Mouse (Mus musculus) neural tube, embryonic 11.5 days (tissue): Measurements from ENCODE around the gene Adamts14. TPM values are rescaled to one million over a fixed set of nuclear protein-coding genes. Genes with fewer than 3 reads are reported as not detected.

Source experiments
- ATAC-seq: fragments of 200-750 bp; cut with Nextera tagmentation; 2 replicates; pipeline ENCODE4 v1.8.0; 2017; ENCODE audit warnings: moderate number of reproducible peaks, mild to moderate bottlenecking, moderate TSS enrichment, moderate library complexity; ENCODE audit not compliant: insufficient read depth, low FRiP score, low TSS enrichment
- DNase-seq: peaks from one replicate; pipeline ENCODE4 v3.0.0-alpha.2; 2015; ENCODE audit warnings: low spot score
- H3K27ac ChIP-seq: fragments of 300-500 bp; sonication (generic); 2 replicates; pipeline ENCODE4 v1.5.1; 2014; ENCODE audit warnings: low read depth, mild to moderate bottlenecking, low read length
- H3K27me3 ChIP-seq: fragments of 300-500 bp; sonication (generic); 2 replicates; pipeline ENCODE4 v1.6.1; 2014; ENCODE audit warnings: mild to moderate bottlenecking, low read length, mixed read lengths; ENCODE audit not compliant: control insufficient read depth, insufficient read depth
- H3K36me3 ChIP-seq: fragments of 300-500 bp; sonication (generic); 2 replicates; pipeline ENCODE4 v1.6.1; 2014; ENCODE audit warnings: mild to moderate bottlenecking, low read length, moderate library complexity, mixed read lengths; ENCODE audit not compliant: control insufficient read depth, insufficient read depth
- H3K4me1 ChIP-seq: fragments of 300-500 bp; sonication (generic); 2 replicates; pipeline ENCODE4 v1.6.1; 2014; ENCODE audit warnings: low read length, mixed read lengths; ENCODE audit not compliant: control insufficient read depth, insufficient read depth
- H3K4me2 ChIP-seq: fragments of 300-500 bp; sonication (generic); 2 replicates; pipeline ENCODE4 v1.6.1; 2014; ENCODE audit warnings: low read depth, mild to moderate bottlenecking, moderate library complexity
- H3K4me3 ChIP-seq: fragments of 300-500 bp; sonication (generic); 2 replicates; pipeline ENCODE4 v1.5.1; 2014; ENCODE audit warnings: low read depth, low read length
- H3K9ac ChIP-seq: fragments of 300-500 bp; sonication (generic); 2 replicates; pipeline ENCODE4 v1.6.1; 2014; ENCODE audit warnings: mild to moderate bottlenecking, low read length
- H3K9me3 ChIP-seq: fragments of 300-500 bp; sonication (generic); 2 replicates; pipeline ENCODE4 v1.6.1; 2016; ENCODE audit warnings: low read length; ENCODE audit not compliant: control insufficient read depth
- WGBS: fragments of 180-500 bp; shearing (Covaris S2); extraction: QIAGEN DNeasy Blood & Tissue Kit; methylation state at CpG from one replicate; pipeline ENCODE4 v1.1.7; 2014; 5-methylcytosine and 5-hydroxymethylcytosine counted together
- polyA plus RNA-seq: library from polyadenylated mRNA; unstranded; fragments of >200 nt; fragmentation: Nextera tagmentation; extraction: Ambion mirVana; gene quantifications from 2 replicates; pipeline ENCODE4 v1.2.1, GENCODE M21; 2014

Gene Adamts14
- polyA plus RNA-seq, 1 experiment from 2014 or later = 0.34 TPM

- ATAC-seq (no peak), DNase-seq (no peak)
- H3K9me3 ChIP-seq = no peaks in the 10 kb centered on the region
- no peaks in the 10 kb centered on the region for H3K36me3 ChIP-seq
- WGBS = 81% methylated on average over 9 of the region's 9 CpGs
- H3K27me3 ChIP-seq = no peaks in the 10 kb centered on the region
- H3K27ac ChIP-seq = no peak overlapping the region
- H3K9ac ChIP-seq = no peak overlapping the region
- no peak overlapping the region for H3K4me3 ChIP-seq
- no peak overlapping the region for H3K4me2 ChIP-seq
- no peaks in the 10 kb centered on the region for H3K4me1 ChIP-seq
These were observed 78.6 kb downstream of the Adamts14 start for GRCm38 (mm10) chr10:61194611-61195010.

GRCm38 (mm10) chr10:61188010-61188409, 85.2 kb downstream of the Adamts14 start:
- 76% methylated on average over 3 of the region's 3 CpGs for WGBS
- H3K4me2 ChIP-seq = no peak overlapping the region
- H3K36me3 ChIP-seq = no peaks in the 10 kb centered on the region
- no peaks in the 10 kb centered on the region for H3K9me3 ChIP-seq
- H3K27ac ChIP-seq = no peak overlapping the region
- H3K4me1 ChIP-seq = no peaks in the 10 kb centered on the region
- no peak overlapping the region for H3K9ac ChIP-seq
- no peak for DNase-seq
- H3K4me3 ChIP-seq = no peak overlapping the region
- ATAC-seq = no peak
- no peaks in the 10 kb centered on the region for H3K27me3 ChIP-seq

- Histone ChIP-seq H3K9ac (no peak overlapping the region), H3K4me2 (no peak overlapping the region), H3K4me3 (no peak overlapping the region), H3K27me3 (no peaks in the 10 kb centered on the region), H3K9me3 (no peaks in the 10 kb centered on the region), H3K27ac (no peak overlapping the region), H3K36me3 (no peaks in the 10 kb centered on the region), H3K4me1 (no peaks in the 10 kb centered on the region)
- ATAC-seq (no peak), DNase-seq (no peak)
- WGBS = 79% methylated on average over 3 of the region's 3 CpGs
These were observed 86.2 kb downstream of the Adamts14 start for GRCm38 (mm10) chr10:61187001-61187400.

DNA sequence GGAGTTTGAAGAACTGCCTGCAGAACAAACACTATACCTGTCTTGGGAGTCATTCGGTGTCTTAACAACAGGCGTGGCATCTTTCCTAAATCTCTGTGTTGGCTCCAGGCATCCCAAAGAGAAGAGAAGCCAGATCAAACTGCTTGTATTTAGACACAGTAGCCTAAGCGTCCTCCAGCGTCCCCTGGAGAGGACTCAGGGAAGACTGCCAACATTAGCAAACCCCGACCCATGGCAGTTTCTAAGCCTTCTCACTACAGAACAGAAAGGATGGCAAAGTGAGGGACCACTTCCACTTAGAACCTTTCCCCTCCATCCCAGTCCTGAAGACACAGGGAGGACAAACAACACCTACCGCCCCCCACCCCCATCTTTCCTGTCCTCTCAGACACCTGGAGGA, 93.3 kb downstream of the Adamts14 start:
- Histone ChIP-seq H3K4me3 (no peak overlapping the region), H3K9me3 (no peaks in the 10 kb centered on the region), H3K4me1 (no peaks in the 10 kb centered on the region), H3K9ac (no peak overlapping the region), H3K27ac (no peak overlapping the region), H3K4me2 (no peak overlapping the region), H3K36me3 (no peaks in the 10 kb centered on the region), H3K27me3 (no peaks in the 10 kb centered on the region)
- no peak for ATAC-seq
- 88% methylated on average over 6 of the region's 6 CpGs for WGBS
- DNase-seq = no peak

- H3K27me3 ChIP-seq = no peaks in the 10 kb centered on the region
- H3K4me3 ChIP-seq = no peak overlapping the region
- no peaks in the 10 kb centered on the region for H3K36me3 ChIP-seq
- H3K9ac ChIP-seq = no peak overlapping the region
- WGBS = 85% methylated on average over 8 of the region's 8 CpGs
- H3K4me2 ChIP-seq = no peak overlapping the region
- no peaks in the 10 kb centered on the region for H3K4me1 ChIP-seq
- DNase-seq = no peak
- H3K27ac ChIP-seq = no peak overlapping the region
- no peaks in the 10 kb centered on the region for H3K9me3 ChIP-seq
- ATAC-seq = no peak
These were observed 94.6 kb downstream of the Adamts14 start for GRCm38 (mm10) chr10:61178687-61179086.

- Histone ChIP-seq H3K27ac (no peak overlapping the region), H3K9me3 (no peaks in the 10 kb centered on the region), H3K4me2 (no peak overlapping the region), H3K9ac (no peak overlapping the region), H3K36me3 (no peaks in the 10 kb centered on the region), H3K4me3 (no peak overlapping the region), H3K4me1 (no peaks in the 10 kb centered on the region), H3K27me3 (no peaks in the 10 kb centered on the region)
- WGBS = 77% methylated on average over 4 of the region's 4 CpGs
- DNase-seq (no peak), ATAC-seq (no peak)
These were observed 95.5 kb downstream of the Adamts14 start for GRCm38 (mm10) chr10:61177751-61178150.

GRCm38 (mm10) chr10:61176221-61176790, 96.9 kb downstream of the Adamts14 start:
- Histone ChIP-seq H3K27ac (no peak overlapping the region), H3K9ac (no peak overlapping the region), H3K4me2 (peak overlapping the region; percentile 9), H3K27me3 (no peaks in the 10 kb centered on the region), H3K9me3 (no peaks in the 10 kb centered on the region), H3K36me3 (no peaks in the 10 kb centered on the region), H3K4me3 (no peak overlapping the region), H3K4me1 (no peaks in the 10 kb centered on the region)
- DNase-seq (no peak), ATAC-seq (no peak)
- 36% methylated on average over 7 of the region's 7 CpGs for WGBS

- H3K27ac ChIP-seq = no peak overlapping the region
- DNase-seq = peak; percentile 54
- H3K4me1 ChIP-seq = no peaks in the 10 kb centered on the region
- WGBS = 14% methylated on average over 24 of the region's 24 CpGs
- peak overlapping the region; percentile 9 for H3K4me2 ChIP-seq
- no peaks in the 10 kb centered on the region for H3K9me3 ChIP-seq
- no peak overlapping the region for H3K4me3 ChIP-seq
- H3K9ac ChIP-seq = no peak overlapping the region
- no peak for ATAC-seq
- no peaks in the 10 kb centered on the region for H3K27me3 ChIP-seq
- no peaks in the 10 kb centered on the region for H3K36me3 ChIP-seq
These were observed 97.6 kb downstream of the Adamts14 start for GRCm38 (mm10) chr10:61175442-61176204.
